Mouse (Mus musculus) layer of hippocampus, adult 9-11 months (tissue): ENCODE measurements around the gene Scgb1c1.
A peak's percentile ranks its signal among the peaks of the same experiment; 100 is the strongest.

Experiments used
- DNase-seq: peaks from one replicate; pipeline ENCODE4 v3.0.0; 2022

The Scgb1c1 gene

DNA sequence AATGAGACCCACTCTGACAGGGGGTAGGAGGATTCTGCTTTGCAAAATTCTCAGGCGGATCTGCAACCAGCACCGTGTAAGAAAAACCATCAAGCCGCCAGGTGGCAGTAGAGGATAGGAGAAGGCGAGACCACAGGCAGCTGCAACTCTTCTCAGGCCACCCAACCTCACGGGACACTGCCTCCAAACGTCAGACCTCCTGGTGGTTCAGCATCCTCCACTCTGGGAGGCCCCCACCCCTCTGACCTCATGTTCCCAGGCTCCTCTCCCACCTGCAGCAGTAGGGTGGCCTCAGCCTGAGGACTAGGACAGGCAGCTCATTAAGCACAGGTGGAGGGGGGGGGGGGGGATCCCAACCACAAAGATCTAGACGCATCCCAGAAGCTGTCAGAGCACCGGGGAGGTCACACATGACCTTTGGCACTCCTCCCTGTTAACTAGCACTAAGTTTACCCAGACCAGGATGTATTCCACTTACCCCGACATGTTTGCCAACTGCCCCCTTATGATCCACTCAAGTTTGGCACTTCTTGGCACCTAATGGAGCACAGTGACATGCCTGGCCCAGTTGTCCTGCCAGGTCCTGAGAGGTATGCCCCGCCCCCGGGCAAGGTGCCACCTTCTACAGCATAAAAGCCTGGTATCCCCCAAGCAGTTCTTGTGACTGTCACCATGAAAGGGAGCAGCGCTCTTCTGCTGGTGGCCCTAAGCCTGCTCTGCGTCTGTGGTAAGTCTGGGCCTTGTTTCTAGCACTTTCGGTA, at the start of gene Scgb1c1:
Scgb1c1 (plus strand) TSS at position 643 of the 761 bp plus-strand sequence.
- peak; percentile 75 for DNase-seq

DNA sequence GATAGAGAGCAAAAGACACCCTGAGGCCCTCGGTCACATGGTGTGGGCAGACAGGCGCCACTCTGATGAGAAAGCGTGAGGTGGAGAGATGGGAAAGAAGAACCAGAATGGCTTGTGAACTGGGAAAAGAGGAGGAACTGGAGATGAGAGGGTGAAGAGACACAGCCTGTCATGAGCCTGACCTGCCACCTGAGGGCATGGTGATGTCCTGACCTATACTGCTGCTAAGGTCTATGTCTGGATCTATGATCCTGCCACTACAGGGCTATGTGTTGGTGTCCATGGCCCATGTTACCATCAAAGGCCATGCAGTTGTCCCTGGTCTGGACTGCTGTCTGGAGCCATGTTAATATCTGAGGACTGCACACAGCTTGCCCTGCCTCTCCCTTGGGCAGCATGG, 47.7 kb upstream of the Scgb1c1 start:
- no peak for DNase-seq

DNA sequence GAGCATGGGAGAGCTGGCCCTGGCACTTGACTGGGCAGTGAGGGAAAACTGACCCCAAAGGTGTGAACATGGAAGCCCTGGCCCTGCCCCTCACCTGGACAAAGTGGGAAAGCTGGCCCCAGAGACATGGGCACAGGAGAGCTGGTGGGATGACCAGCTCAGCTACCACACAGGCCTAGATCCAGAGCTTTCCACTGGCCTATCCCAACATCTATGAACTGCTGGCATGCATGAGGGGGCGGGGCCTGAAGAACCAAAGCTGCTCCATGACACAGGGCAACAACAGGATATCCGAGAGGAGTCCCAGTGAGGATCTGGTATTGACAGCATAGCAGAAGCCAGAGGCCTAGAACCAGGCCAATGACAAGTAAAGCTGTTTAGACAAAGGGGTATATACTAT, 47.1 kb upstream of the Scgb1c1 start:
- no peak for DNase-seq

DNA sequence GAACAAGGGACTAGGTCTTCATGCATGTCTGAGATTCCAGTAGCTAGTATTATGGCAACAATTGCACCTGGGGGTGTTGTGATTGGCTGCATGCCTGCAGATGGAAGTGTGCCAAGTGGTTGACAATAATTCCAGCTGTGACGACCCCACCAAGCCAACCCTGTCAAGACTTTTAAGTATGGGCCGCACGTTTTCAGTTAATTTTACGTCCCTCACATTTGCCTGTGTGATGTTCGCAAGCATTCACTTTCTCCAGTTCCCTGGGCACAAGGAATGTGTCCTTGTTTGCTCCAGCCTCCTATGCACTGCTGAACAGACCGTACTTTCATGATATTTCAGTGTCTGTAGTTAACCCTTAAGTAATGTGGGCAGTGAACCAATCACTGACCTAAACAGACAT, 42.7 kb upstream of the Scgb1c1 start:
- DNase-seq, result no peak

DNA sequence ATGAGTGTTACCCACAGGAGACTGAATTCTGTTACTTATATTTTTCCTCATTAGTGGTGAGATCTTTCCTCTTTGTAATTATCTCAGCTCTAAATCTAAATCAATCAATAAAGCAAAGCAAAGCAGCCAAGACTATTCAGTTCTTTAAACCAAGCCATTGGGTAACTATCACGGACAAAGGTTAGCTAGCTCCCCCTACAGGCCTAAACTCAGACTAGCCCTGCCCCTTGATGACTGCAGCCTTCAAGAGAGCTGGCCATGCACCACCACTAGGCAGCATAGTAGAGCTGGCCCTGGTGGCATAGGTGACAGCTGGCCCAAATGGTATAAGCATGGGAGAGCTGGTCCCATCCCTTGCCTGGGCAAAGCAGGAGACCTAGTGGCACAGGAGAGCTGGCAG, 39.6 kb upstream of the Scgb1c1 start:
- DNase-seq, result peak; percentile 65

DNA sequence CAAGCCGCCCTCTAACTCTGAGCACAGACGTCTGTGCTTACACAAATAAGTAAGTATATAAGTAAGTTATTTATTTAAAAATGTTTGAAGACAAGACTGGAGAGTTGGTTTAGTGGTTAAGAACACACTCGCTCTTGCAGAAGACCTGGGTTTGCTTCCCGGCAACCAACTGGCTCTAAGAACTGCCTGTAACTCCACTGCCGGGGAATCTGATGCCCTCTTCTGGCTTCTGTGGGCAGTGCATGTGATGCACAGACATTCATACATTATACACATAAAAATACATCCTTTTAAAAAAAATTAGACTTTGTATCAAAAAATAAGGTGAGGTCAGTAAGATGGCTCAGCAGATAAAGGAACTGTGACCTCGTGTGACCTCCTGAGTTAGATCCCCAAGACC, 34.9 kb upstream of the Scgb1c1 start:
- no peak for DNase-seq

DNA sequence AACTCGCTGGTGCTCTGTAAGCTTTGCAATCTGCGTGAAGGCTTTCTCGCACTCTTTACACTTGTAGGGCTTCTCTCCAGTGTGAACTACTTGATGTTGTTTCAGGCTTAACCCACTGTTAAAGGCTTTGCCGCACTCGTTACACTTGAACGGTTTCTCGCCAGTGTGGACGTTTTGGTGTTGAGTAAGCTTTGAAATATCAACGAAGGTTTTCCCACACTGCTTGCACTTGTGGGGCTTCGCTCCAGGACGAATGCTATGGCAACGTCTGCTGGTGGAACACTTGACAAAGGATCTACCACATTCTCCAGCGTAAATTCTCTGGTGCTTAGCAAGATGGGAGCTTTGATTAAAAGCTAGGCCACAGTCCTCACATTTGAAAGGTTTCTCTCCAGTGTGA, 33.6 kb upstream of the Scgb1c1 start:
- peak; percentile 49 for DNase-seq

DNA sequence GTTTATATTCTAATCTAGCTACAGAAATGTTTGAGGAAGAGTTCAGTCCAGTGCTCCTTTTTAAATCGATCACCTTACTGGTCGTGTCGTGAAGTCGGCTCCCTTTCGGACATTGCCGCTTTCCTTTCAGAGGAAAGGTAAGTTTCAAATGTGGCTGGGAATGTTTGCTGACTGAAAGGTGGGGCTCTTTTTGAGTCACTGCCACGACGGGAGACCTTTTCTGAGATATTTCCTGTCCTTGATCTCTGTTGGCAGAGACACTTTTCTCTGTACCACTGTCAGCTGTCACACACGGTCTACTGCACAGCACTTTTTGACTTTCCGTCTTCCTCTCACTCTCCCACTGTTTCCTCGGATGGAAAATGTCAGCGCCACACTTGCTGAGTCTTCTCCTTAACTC, 32.5 kb upstream of the Scgb1c1 start:
- no peak for DNase-seq

DNA sequence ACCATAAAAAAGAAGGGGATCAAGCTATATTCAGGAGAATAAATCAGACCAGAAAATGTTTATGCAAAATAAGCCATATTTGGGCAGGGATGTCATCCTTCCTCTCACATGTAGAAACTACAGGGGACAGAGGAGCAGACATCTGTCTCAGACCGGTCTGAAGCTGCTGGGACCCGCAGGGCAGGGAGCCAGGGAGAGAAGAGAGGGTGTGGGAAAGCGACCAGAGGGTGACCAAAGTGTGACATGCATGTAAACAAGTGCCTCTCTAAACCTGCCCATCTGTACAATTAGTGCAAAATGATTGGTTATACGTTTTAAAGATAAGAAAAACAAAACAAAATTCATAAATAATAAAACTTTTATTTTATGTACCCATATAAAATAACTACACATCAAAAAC, 25.2 kb upstream of the Scgb1c1 start:
- no peak for DNase-seq

DNA sequence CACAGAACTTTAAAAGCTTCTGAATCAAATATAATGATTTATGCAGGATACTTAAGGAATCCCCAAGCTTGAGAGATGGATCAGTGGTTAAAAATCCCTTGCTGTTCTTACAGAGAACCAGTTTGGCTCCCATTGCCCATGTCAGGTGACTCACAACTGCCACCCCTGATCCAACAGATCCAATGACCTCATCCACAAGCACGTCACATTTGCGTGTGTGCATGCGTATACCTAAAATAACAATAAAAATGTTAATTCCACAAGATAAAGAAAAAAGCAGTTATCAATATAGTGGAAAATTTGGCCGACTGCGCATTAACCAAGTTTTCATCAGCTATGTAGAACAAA, 24.1 kb upstream of the Scgb1c1 start:
- DNase-seq, result no peak

DNA sequence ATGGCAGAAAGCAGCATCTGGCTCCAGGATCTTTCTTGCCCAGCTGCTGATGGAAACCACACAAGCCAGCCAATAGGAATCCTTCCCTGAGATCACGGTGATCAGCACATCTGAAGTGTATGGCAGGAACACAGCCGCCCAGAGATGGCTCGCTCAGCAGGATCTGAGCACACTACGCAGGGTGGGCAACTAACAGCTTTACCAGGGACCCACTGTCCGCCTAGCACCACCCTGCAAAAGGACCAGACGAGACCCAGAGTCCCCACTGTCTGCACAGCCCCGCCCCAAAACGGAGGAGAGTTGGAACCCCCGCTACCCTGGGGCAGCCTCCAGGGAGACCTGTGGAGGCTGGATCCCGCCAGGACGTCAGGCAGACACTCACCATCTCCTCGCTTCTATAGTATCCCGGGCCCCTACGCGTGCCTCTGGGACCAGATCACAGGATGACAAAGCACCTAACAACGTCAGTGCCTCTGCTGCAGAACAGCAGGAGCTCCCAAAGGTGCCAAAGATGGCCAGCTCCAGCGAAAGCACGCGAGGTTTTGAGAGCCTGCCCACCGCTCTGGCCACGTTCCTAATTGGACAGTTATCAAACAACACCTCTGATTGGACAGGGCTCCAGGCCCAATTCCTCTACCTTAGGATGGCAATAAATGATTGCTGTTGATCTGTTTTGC, 23.6 kb upstream of the Scgb1c1 start, which contains the start of gene Zfp941:
Zfp941 (minus strand) TSS at position 526 of the 677 bp plus-strand sequence.
- DNase-seq, result peak; percentile 49

DNA sequence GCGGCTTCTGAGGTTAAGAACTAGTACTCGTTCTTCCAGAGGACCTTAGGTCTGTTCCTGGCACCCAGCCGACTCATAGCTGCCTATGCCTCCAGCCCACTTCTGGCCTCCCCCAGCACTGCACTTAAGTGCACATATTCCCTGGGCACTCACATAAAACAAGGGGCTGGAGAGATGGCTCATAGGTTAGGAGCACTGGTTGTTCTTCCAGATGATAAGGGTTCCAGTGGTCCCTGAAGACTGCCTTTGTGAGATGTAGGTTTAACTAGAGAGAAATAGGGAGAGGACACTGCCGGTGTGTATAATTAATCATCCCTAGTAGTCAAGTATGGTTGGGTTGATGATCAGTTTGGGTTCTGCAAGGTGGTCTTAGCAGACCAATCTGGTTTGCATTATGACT, 22.6 kb upstream of the Scgb1c1 start:
- DNase-seq, result no peak

DNA sequence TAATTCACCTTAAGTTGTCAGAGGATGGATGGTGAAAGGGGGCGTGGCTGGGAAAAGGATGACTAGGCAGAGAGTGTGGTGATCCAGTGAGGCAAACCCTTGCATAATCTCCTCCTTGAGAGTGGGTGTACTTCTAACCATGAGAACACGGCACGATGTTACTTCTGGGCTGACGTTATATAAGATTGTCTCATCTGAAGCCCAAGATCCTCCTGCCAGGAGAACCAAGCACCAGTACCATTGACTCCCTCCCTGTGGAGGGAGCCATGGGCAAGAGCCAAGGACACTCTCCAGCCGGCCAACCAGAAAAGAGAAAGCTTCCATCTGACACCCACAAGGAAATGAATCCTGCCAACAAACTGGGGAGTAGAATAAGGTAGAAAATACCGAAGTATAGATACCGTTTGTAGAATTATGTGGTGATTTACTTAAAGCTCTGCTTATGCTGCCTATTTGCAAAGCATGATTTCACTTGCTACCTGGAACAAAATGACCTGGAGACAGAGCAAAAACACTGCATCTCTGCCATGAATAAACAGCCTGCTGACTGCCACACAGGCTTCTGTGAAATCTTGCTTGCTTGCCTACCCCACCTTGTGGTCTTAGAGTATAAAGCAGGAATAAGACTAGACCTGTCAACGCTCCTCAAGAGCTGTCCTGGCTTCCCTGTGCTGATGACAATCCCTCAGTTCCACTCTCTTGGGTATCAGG, 17.0 kb upstream of the Scgb1c1 start:
- DNase-seq, result peak; percentile 84

DNA sequence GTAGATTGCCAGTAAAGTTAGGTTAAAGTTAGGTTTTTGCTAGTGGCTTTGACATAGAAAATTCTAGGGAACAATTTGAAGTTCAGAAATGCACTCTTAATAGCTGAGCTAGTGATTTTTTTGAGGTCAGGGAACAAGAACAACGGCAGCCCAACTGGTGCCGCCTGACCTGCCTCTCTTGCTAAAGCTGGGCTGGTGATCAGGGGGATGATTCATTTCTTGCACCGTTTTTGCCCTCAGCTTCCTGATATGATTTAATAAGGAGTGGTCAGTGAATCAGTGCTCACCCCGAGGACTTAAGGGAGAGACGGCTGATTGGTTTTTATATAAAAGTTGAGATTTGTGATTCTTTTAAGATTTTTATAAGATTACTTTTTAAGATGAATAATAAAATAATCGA, 13.9 kb upstream of the Scgb1c1 start:
- DNase-seq, result no peak

DNA sequence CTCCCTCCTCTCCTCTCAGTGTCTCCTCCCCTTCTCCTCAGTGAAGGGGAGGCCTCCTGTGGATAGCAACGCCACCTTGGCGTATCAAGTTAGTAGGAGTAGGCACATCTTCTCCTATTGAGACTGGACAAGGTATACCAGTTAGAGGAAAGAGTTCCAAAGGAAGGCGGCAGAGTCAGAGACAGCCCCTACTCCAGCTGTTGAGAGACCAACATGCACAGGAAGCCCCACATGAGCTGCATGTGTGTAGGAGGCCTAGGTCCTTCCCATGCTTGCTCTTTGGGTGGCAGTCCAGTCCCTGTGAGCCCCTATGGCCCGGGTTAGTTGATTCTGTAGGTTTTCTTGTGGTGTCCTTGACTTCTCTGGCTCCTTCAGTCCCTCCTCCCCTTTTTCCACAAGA, 12.0 kb upstream of the Scgb1c1 start:
- no peak for DNase-seq

DNA sequence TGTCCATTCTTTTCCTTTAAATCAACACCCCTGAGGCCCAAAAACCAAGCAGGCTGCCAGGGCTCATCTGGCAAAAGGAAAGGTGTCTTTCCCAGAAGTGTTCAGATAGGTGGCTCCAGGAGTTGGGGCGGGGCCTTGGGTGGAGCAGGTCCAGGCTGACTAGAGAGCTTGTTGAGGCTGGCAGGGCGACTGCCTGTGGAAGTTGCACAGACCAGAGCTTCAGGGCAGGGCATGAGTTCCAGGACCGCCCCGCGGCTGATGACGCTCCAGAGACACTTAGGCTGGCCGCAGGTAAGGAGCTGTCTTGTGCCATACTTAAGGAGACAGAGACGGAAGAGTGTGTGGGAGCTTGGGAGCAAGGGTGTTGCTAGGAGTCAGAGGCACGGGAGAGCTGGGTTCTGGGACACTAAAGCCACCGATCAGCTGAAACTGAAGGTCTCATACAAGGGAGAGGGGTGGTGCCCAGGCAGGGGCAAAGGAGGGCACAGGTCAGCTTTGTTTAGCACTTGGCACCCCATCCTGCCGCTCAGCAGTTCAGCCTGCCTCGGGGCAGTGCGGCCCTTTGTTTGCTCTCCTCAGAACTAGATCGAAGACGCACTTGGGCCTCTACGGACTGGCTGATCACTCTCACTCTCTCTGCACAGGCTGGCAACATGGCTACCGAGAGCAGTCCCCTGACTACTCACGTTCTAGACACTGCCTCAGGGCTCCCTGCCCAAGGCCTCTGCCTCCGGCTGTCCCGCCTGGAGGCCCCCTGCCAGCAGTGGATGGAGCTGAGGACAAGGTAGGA, 10.2 kb upstream of the Scgb1c1 start, which contains the start of gene Urah:
Urah (plus strand) TSS at position 51 of the 790 bp plus-strand sequence.
- no peak for DNase-seq

DNA sequence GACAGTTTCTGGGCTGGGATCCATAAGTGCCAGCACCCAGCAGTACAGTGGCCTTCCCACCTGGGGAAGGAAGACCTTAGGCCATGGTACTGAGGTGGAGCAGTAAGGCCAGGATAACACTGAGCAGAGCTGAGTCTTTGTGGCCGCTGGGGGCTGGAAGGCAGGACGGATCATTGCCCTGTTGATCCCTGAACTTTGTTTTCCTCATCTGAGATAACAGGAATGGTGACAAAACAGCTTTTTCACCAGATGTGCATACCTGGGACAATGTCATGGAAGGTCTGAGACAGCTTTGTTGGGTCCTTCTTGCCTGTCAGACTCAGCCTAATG, 9.6 kb upstream of the Scgb1c1 start:
- DNase-seq, result no peak

DNA sequence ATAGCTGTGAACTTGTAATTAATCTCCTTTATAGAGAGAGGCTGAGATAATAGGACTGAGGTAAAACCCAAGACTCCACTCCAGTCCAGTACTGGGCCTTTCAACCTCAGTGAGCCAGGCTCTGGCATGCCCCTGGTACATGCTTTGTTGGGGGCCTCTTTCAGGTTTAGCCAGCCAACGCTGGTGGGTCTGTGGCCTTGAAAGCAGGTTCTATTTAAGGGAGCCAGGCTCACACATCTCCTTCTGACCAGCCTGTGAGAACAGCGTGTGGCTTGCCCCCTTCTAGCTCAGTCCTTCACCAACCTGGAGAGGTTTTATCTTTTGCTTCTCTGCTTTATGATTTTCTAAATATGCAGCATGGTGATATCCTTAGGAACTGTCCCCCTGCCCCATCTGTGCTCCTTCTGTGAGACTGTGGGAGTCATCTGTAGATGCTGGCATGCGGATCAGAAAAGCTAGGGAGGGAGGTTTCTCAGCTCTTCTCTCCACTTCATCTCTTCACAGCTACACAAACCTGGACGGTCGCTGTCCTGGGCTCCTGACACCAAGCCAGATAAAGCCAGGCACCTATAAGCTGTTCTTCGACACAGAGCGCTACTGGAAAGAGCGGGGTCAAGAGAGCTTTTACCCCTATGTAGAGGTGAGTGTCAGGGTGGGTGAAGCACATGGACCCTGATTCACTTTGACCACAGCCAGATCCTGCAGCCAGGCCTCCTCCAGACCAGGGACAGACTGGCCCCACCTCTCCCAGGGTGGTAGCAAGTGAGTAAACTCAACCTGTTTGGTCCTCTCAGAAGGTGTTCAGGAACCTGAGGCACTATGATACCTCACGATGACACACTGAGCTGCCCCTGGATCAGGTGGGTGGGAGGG, 8.9 kb upstream of the Scgb1c1 start:
- peak; percentile 82 for DNase-seq

DNA sequence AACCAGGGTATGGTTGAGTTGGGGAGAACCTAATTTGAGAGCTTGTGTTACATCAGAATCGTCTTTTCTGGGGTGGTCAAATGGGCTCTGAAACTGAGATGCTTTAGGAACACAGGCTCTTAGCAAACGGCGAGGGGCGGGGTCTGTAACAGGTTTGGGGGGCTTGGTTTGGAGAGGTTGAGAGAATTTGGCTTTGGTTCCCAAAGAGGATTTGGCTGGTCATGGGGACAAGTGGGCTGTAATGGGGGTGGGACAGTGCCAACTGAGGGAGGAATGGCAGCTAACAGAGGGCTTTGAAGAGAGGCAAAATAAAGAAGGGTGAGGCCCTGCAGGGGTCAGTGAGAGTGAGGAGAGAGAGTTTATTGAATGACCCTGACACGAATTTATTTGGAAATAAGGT, 5.8 kb upstream of the Scgb1c1 start:
- no peak for DNase-seq

DNA sequence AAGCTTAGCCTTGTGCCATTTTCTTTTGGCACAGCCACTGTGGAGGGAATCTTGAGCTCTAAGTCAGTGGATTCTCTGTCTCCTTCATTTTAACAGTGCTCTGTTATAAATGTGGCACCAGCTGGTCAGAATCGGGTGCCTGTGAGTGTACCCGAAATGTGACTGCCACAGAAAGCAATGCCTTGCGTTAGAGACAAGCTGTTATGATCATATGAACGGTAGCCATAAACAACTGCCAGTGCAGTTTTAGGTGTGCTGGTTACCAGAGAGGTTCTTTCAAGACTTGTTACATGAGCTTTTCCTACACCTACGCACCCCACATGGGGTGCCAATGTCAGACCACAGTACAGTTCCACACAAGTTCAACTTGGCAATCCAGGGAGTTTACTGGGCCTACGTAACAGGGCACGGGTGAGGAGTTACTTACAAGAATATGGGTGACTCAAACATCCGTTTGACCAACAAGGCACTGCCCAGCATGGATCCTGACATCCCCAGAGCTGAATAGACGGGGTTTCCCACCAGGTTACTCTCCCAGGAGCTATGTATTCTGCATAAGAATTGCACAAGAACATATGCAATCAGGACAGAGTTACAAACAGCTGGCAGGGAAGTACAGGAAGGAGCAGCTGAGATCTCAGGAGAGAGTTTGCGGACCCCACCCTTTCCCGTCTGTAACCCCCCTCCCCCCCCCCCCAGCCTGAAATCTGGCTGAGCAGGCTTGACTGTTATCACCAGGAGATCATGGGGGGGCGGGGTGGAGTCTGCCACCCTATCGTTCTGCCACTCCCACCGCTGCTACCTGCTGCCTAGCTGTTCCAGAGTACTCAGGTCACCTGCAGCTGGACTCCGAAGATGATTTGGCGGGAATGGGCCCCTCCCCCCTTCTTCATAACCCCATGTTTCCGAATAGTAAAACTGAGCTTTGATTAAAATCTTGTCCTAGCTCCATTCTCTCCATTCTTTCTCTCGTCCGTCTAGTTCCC, 4.3 kb upstream of the Scgb1c1 start:
- DNase-seq, result peak; percentile 52

DNA sequence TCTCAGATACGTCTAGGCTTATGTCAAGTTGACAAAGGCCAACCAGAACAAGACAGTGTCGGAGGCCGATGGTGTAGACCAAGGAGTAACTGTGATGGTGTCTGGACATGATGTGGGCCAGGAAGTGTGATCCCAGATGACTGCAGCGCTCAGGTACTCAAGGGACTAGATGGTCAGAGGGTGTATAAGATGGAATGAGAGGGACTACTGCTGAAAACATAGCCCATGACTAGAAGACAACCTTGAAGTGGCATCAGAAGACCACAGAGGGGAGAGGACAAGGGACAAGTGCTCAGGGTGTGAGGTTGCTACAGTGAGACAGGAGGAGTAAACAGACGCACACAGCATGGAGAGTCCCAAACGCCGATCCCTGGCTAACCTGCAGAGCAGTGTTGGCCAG, 1.5 kb upstream of the Scgb1c1 start:
- DNase-seq, result no peak
